Mouse (Mus musculus) thymus, adult 2 months (tissue): ENCODE results near the gene Foxred1.

Experiments used
- CTCF ChIP-seq: fragments of 200-500 bp; IDR thresholded peaks from 2 replicates; pipeline ENCODE4 v1.5.1; 2012; ENCODE audit warnings: mild to moderate bottlenecking, control low read depth, low read length, moderate library complexity, borderline replicate concordance; ENCODE audit not compliant: control insufficient read depth, poor library complexity, insufficient read depth; ENCODE audit errors: extremely low read depth
- POLR2A ChIP-seq: fragments of 200-500 bp; IDR thresholded peaks from 2 replicates; pipeline ENCODE4 v1.6.1; 2012; ENCODE audit warnings: mild to moderate bottlenecking, low read length, control low read depth, moderate library complexity; ENCODE audit not compliant: control insufficient read depth, poor library complexity, insufficient read depth; ENCODE audit errors: extremely low read depth

- no peak for TF ChIP-seq POLR2A
- TF ChIP-seq CTCF = no peak
Measured at GRCm38 (mm10) chr9:35198945-35199771, 11.7 kb downstream of the Foxred1 start.
